Mouse (Mus musculus) myocyte (in vitro differentiated cells): Measurements from ENCODE around the gene Tppp2.

Experiments
- E2F4 ChIP-seq: IDR thresholded peaks from one replicate; pipeline ENCODE4 v1.6.1; 2011; ENCODE audit warnings: mild to moderate bottlenecking, control low read depth, moderate library complexity; ENCODE audit not compliant: insufficient read depth
- POLR2A ChIP-seq: IDR thresholded peaks from one replicate; pipeline ENCODE4 v1.6.1; 2011; ENCODE audit warnings: low read depth, mild to moderate bottlenecking, control low read depth, moderate library complexity; ENCODE audit not compliant: insufficient read length
- POLR2AphosphoS2 ChIP-seq: IDR thresholded peaks from one replicate; pipeline ENCODE4 v1.6.1; 2011; ENCODE audit warnings: low read depth, control low read depth; ENCODE audit not compliant: insufficient read length
- REST ChIP-seq: IDR thresholded peaks from one replicate; pipeline ENCODE4 v1.6.1; 2011; ENCODE audit warnings: mild to moderate bottlenecking, control low read depth, moderate library complexity; ENCODE audit not compliant: insufficient read depth, insufficient read length

DNA sequence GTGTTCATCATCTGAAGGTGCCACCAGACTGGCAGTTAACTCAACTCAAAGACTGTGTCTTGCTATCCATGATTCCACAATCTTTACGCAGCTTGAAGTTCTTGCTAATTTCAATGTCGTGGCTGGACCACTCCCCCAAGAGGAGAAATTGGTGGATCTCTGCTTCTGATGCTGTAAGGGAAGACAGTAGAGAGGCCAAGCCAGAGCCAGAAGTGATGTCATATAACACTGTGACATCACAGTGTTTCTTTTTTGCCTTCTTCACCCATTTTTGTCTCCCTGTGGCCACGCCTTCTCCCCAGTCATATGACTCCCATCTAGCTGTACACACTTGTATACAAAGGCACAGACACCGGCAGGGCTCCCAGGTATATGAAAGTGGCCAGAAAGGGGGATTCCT, at the start of gene Tppp2:
- TF ChIP-seq POLR2A (no peak), E2F4 (no peak), REST (no peak), POLR2AphosphoS2 (no peak)
